Mouse (Mus musculus): ENCODE results near the gene Prkag2. TPM values are rescaled to one million over a fixed set of nuclear protein-coding genes. Genes with fewer than 3 reads are reported as not detected.

The Prkag2 gene
- total and polyA plus RNA-seq, 2 experiments from 2014 or later: 62.4 to 112 TPM

- H3K36me3 ChIP-seq (ENCODE audit: insufficient read depth): no peaks in the 10 kb centered on the region
- ATAC-seq: no peak
- no peak for TF ChIP-seq CTCF (IDR thresholded peaks at IDR 0.05; ENCODE audit: low read depth)
- H3K4me2 ChIP-seq (ENCODE audit: low read depth): no peak overlapping the region
- H3K27ac ChIP-seq (ENCODE audit: low read depth, low read length): no peak overlapping the region
- no peak overlapping the region for H3K9ac ChIP-seq
- WGBS: 90% methylated on average over 6 of the region's 6 CpGs
- no peaks in the 10 kb centered on the region for H3K4me1 ChIP-seq (ENCODE audit: insufficient read depth)
- DNase-seq: no peak
- no peaks in the 10 kb centered on the region for H3K27me3 ChIP-seq (ENCODE audit: insufficient read depth, low read length)
- no peaks in the 10 kb centered on the region for H3K9me3 ChIP-seq (ENCODE audit: low read length)
- no peak overlapping the region for H3K4me3 ChIP-seq (ENCODE audit: low read depth, low read length)
Observed at GRCm38 (mm10) chr5:25019221-25019620, 81.2 kb downstream of the Prkag2 start.

GRCm38 (mm10) chr5:25012134-25012533, 88.3 kb downstream of the Prkag2 start:
- Histone ChIP-seq H3K9me3 (ENCODE audit: low read length) (no peaks in the 10 kb centered on the region), H3K36me3 (ENCODE audit: insufficient read depth) (no peaks in the 10 kb centered on the region), H3K4me1 (ENCODE audit: insufficient read depth) (no peaks in the 10 kb centered on the region), H3K9ac (no peak overlapping the region), H3K27me3 (ENCODE audit: insufficient read depth, low read length) (no peaks in the 10 kb centered on the region), H3K4me3 (ENCODE audit: low read depth, low read length) (no peak overlapping the region), H3K27ac (ENCODE audit: low read depth, low read length) (no peak overlapping the region), H3K4me2 (ENCODE audit: low read depth) (no peak overlapping the region)
- DNase-seq: no peak
- no peak for ATAC-seq
- TF ChIP-seq CTCF (IDR thresholded peaks at IDR 0.05; ENCODE audit: low read depth): no peak
- 91% methylated on average over 4 of the region's 4 CpGs for WGBS

GRCm38 (mm10) chr5:25011019-25011485, 89.4 kb downstream of the Prkag2 start:
- Histone ChIP-seq H3K27me3 (ENCODE audit: insufficient read depth, low read length) (no peaks in the 10 kb centered on the region), H3K36me3 (ENCODE audit: insufficient read depth) (no peaks in the 10 kb centered on the region), H3K9me3 (ENCODE audit: low read length) (no peaks in the 10 kb centered on the region), H3K27ac (ENCODE audit: low read depth, low read length) (no peak overlapping the region), H3K4me3 (ENCODE audit: low read depth, low read length) (no peak overlapping the region), H3K4me1 (ENCODE audit: insufficient read depth) (no peaks in the 10 kb centered on the region), H3K4me2 (ENCODE audit: low read depth) (peak overlapping the region; percentile 38), H3K9ac (no peak overlapping the region; the same call in 1 of the 2 replicates)
- DNase-seq: peak; percentile 94
- ATAC-seq: peak; percentile 63
- peak; percentile 98 for TF ChIP-seq CTCF (IDR thresholded peaks at IDR 0.05; ENCODE audit: low read depth)
- 12% methylated on average over 8 of the region's 8 CpGs for WGBS

GRCm38 (mm10) chr5:25010438-25010892, 90.0 kb downstream of the Prkag2 start:
- H3K27ac ChIP-seq (ENCODE audit: low read depth, low read length): no peak overlapping the region
- ATAC-seq (peak; percentile 85), DNase-seq (peak; percentile 90)
- peak overlapping the region; percentile 38 for H3K4me2 ChIP-seq (ENCODE audit: low read depth)
- H3K9ac ChIP-seq: no peak overlapping the region; the same call in 1 of the 2 replicates
- peak; percentile 96 for TF ChIP-seq CTCF (IDR thresholded peaks at IDR 0.05; ENCODE audit: low read depth)
- H3K36me3 ChIP-seq (ENCODE audit: insufficient read depth): no peaks in the 10 kb centered on the region
- 5% methylated on average over 9 of the region's 9 CpGs for WGBS
- H3K4me3 ChIP-seq (ENCODE audit: low read depth, low read length): no peak overlapping the region
- no peaks in the 10 kb centered on the region for H3K9me3 ChIP-seq (ENCODE audit: low read length)
- no peaks in the 10 kb centered on the region for H3K4me1 ChIP-seq (ENCODE audit: insufficient read depth)
- H3K27me3 ChIP-seq (ENCODE audit: insufficient read depth, low read length): no peaks in the 10 kb centered on the region

- Histone ChIP-seq H3K36me3 (ENCODE audit: insufficient read depth) (no peaks in the 10 kb centered on the region), H3K4me3 (ENCODE audit: low read depth, low read length) (no peak overlapping the region)
- WGBS: 39% methylated on average over 3 of the region's 3 CpGs
Observed at GRCm38 (mm10) chr5:25009770-25010169, 90.7 kb downstream of the Prkag2 start.

DNA sequence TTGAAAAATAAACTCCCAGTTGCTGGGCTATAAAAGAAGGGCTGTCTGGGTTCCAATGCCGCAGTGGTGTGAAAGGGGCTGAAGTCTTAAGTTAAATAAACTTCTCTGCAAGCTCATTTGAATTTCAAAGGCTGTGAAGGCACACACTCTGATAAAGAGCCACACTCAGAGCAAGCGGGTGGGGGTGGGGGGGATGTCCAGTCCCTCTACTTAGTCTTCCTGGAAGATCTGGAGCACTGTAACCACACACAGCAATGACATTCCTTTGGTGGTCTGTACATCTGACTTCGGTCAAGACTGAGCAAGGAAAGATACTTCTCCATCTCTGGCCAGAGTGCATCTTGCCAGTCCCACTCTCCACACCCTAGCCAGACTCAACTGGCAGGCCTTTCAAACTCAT, 91.5 kb downstream of the Prkag2 start:
- Histone ChIP-seq H3K4me3 (ENCODE audit: low read depth, low read length) (no peak overlapping the region), H3K36me3 (ENCODE audit: insufficient read depth) (no peaks in the 10 kb centered on the region), H3K9ac (no peak overlapping the region), H3K27ac (ENCODE audit: low read depth, low read length) (no peak overlapping the region), H3K27me3 (ENCODE audit: insufficient read depth, low read length) (no peaks in the 10 kb centered on the region), H3K9me3 (ENCODE audit: low read length) (no peaks in the 10 kb centered on the region), H3K4me1 (ENCODE audit: insufficient read depth) (no peaks in the 10 kb centered on the region), H3K4me2 (ENCODE audit: low read depth) (no peak overlapping the region)
- TF ChIP-seq CTCF (IDR thresholded peaks at IDR 0.05; ENCODE audit: low read depth): no peak
- DNase-seq (no peak), ATAC-seq (no peak)
- WGBS: 35% methylated on average over 3 of the region's 3 CpGs

More at GRCm38 (mm10) chr5:25009770-25010169, 90.7 kb downstream of the Prkag2 start:
- no peak overlapping the region for H3K9ac ChIP-seq
- no peak overlapping the region for H3K4me2 ChIP-seq (ENCODE audit: low read depth)
- TF ChIP-seq CTCF (IDR thresholded peaks at IDR 0.05; ENCODE audit: low read depth): no peak
- no peak for ATAC-seq
- no peaks in the 10 kb centered on the region for H3K9me3 ChIP-seq (ENCODE audit: low read length)
- no peaks in the 10 kb centered on the region for H3K4me1 ChIP-seq (ENCODE audit: insufficient read depth)
- no peak for DNase-seq
- no peaks in the 10 kb centered on the region for H3K27me3 ChIP-seq (ENCODE audit: insufficient read depth, low read length)
- H3K27ac ChIP-seq (ENCODE audit: low read depth, low read length): no peak overlapping the region

- Histone ChIP-seq H3K4me3 (ENCODE audit: low read depth, low read length) (no peak overlapping the region), H3K36me3 (ENCODE audit: insufficient read depth) (no peaks in the 10 kb centered on the region), H3K9ac (no peak overlapping the region), H3K27me3 (ENCODE audit: insufficient read depth, low read length) (no peaks in the 10 kb centered on the region), H3K9me3 (ENCODE audit: low read length) (no peaks in the 10 kb centered on the region), H3K4me1 (ENCODE audit: insufficient read depth) (no peaks in the 10 kb centered on the region), H3K4me2 (ENCODE audit: low read depth) (no peak overlapping the region), H3K27ac (ENCODE audit: low read depth, low read length) (no peak overlapping the region)
- ATAC-seq (peak; percentile 53), DNase-seq (peak; percentile 75)
- 29% methylated on average over 8 of the region's 8 CpGs for WGBS
- peak; percentile 89 for TF ChIP-seq CTCF (IDR thresholded peaks at IDR 0.05; ENCODE audit: low read depth)
Observed at GRCm38 (mm10) chr5:25006848-25007247, 93.6 kb downstream of the Prkag2 start.
